Mouse (Mus musculus): ENCODE results near the gene Fndc1. TPM values are rescaled to one million over a fixed set of nuclear protein-coding genes. Genes with fewer than 3 reads are reported as not detected.
A peak's percentile ranks its signal among the peaks of the same experiment; 100 is the strongest.

The Fndc1 gene
- polyA plus RNA-seq, 1 experiment from 2014 or later = 0.55 TPM

DNA sequence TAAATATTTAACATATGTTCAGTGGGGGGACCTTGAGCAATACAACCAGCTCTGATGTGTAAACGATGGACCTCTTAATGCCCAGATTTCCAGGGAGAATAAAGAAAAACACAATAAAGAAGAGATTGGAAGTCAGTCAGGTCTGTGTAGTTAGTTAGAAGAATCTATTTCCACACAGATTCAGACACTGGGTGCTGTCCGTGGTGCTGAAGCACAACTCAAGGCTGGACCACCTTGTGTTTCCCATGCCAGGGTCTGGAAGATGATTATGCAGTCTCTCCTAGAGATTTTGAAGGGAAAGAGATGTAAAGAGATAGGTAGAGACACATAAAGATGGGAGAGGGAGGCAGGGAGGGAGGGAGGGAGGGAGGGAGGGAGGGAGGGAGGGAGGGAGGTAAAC, 86.1 kb downstream of the Fndc1 start:
- no peak overlapping the region for H3K27ac ChIP-seq
- H3K4me1 ChIP-seq = no peaks in the 10 kb centered on the region
- no peak overlapping the region for H3K4me3 ChIP-seq
- H3K36me3 ChIP-seq = no peaks in the 10 kb centered on the region
- H3K27me3 ChIP-seq (ENCODE audit: low read depth, poor library complexity, severe bottlenecking) = no peaks in the 10 kb centered on the region
- DNase-seq (ENCODE audit: low spot score) = peak; percentile 86
- no peaks in the 10 kb centered on the region for H3K9me3 ChIP-seq (replicated peaks)
- WGBS = 29% methylated on average over 2 of the region's 2 CpGs

DNA sequence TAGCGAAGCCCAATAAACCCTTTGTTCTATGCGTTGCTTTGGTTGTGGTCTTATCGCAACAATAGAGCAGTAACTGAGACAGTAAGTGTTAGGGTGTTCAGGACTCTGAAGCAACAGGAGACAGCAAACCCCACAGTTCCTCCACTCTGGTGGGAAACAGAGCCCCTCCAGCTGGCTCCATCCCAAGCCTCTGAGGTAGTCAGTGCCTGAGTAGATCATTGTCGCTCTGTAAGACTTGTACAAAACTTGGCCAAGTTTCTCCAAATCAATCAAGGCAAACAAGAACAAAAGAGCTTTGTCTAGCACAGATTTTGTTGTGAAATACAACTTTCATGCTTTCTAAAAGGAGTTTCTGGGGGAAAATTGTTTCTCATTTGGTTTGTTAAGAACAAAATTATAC, 104.1 kb downstream of the Fndc1 start:
- 91% methylated on average over 4 of the region's 4 CpGs for WGBS
- no peak overlapping the region for H3K27ac ChIP-seq

DNA sequence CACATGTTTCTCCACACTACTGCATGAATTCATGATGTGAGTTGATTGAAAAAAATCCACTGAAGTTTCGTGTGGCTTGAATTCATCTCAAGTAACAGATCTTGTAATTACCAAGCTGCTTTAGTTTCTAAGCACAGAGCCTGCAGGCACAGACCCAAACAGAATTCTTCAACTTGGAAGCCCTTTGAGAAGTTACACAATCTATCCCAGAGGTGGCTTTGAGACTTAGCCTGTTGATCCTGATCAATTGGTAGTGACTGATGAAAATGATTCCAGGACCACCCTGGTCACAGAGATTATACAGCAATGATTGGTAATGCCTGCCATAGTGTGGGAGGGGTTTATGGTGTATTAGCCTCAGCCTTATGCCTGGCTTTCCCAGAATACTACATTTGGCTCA, 108.2 kb downstream of the Fndc1 start:
- no peak for DNase-seq (ENCODE audit: low spot score)
- Histone ChIP-seq H3K4me3 (no peak overlapping the region), H3K27me3 (ENCODE audit: low read depth, poor library complexity, severe bottlenecking) (no peaks in the 10 kb centered on the region), H3K4me1 (no peaks in the 10 kb centered on the region), H3K9me3 (replicated peaks) (no peaks in the 10 kb centered on the region), H3K36me3 (no peaks in the 10 kb centered on the region), H3K27ac (no peak overlapping the region)
- WGBS = 82% methylated on average over 1 of the region's 1 CpGs

More for the DNA sequence above, 104.1 kb downstream of the Fndc1 start:
- Histone ChIP-seq H3K4me1 (0 out of 2 replicates have a peak, but pooled peaks cover 6% of the 10 kb centered on the region), H3K27me3 (ENCODE audit: low read depth, poor library complexity, severe bottlenecking) (no peaks in the 10 kb centered on the region), H3K9me3 (replicated peaks) (no peaks in the 10 kb centered on the region), H3K4me3 (no peak overlapping the region), H3K36me3 (no peaks in the 10 kb centered on the region)
- DNase-seq (ENCODE audit: low spot score) = no peak

DNA sequence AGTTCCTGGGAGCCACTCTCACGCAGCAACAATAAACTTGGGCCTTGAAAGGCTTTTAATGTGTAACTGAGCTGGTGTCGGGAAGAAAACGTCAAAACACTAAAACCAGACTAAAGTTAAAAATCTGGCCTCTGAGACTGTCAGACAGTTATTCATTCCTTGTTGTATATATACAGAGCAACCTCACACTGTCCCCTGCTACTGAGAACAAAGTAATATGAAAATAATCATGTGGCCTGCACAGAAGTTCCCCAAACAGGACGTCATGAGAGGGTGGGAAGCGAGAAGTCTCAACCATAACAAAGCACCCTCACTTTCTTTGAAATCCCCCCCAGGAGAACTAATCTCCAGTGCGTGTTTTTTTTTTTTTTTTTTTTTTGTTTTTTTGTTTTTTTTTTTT, 109.2 kb downstream of the Fndc1 start:
- no peak for DNase-seq (ENCODE audit: low spot score)
- no peaks in the 10 kb centered on the region for H3K36me3 ChIP-seq
- no peak overlapping the region for H3K27ac ChIP-seq
- H3K27me3 ChIP-seq (ENCODE audit: low read depth, poor library complexity, severe bottlenecking) = no peaks in the 10 kb centered on the region
- no peaks in the 10 kb centered on the region for H3K4me1 ChIP-seq
- H3K4me3 ChIP-seq = no peak overlapping the region
- WGBS = 85% methylated on average over 6 of the region's 6 CpGs
- H3K9me3 ChIP-seq (replicated peaks) = no peaks in the 10 kb centered on the region

DNA sequence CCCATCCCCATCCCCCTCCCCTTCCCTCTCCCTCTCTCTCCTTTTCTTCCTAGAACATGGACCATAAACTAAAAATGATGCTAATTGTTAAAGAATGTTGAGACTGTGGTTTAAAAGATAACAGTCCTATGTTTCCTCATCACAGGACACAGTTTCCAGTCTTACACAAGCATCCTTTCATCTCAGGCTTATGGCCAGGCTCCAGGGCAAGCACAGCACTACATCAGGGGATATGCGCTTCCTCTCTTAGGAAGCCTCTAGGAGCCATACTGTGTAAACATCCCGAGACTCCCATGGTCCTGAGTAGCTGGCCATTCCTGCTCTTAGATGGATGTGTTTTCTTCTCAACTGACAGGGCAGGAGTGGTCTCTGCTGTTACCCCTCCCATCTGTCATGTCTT, 114.1 kb downstream of the Fndc1 start:
- H3K27me3 ChIP-seq (ENCODE audit: low read depth, poor library complexity, severe bottlenecking) = no peaks in the 10 kb centered on the region
- no peaks in the 10 kb centered on the region for H3K36me3 ChIP-seq
- DNase-seq (ENCODE audit: low spot score) = no peak
- no peaks in the 10 kb centered on the region for H3K9me3 ChIP-seq (replicated peaks)
- H3K4me1 ChIP-seq = no peaks in the 10 kb centered on the region
- no peak overlapping the region for H3K27ac ChIP-seq
- WGBS = 75% methylated on average over 2 of the region's 2 CpGs
- no peak overlapping the region for H3K4me3 ChIP-seq

DNA sequence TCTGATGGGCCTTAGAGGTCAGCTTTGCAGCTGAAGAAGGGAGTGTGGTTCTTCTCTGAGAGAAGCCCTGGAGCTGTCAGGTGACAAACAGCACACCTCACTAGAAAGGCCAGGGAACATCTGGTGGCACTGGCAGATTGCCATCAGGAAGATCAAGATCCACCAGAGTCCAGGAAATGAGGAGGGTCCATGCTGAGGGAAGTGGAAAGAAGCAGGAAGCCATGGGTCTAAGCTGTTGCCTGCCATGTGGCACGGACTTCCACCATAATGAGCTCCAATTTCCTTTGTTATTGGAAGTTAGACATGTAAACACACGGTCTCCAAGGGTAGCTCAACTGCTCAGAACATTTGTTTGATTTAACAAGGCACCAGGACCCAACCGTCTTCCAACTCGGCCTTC, 120.0 kb downstream of the Fndc1 start:
- no peak for DNase-seq (ENCODE audit: low spot score)
- H3K27ac ChIP-seq = no peak overlapping the region
- WGBS = 73% methylated on average over 4 of the region's 4 CpGs
- no peaks in the 10 kb centered on the region for H3K27me3 ChIP-seq (ENCODE audit: low read depth, poor library complexity, severe bottlenecking)
- H3K4me1 ChIP-seq = no peaks in the 10 kb centered on the region
- no peaks in the 10 kb centered on the region for H3K36me3 ChIP-seq
- H3K9me3 ChIP-seq (replicated peaks) = 0 out of 2 replicates have a peak, but pooled peaks cover 1% of the 10 kb centered on the region
- no peak overlapping the region for H3K4me3 ChIP-seq

GRCm38 (mm10) chr17:7690271-7690670, 136.8 kb downstream of the Fndc1 start:
- Histone ChIP-seq H3K4me3 (no peak overlapping the region), H3K36me3 (no peaks in the 10 kb centered on the region), H3K27me3 (ENCODE audit: low read depth, poor library complexity, severe bottlenecking) (no peaks in the 10 kb centered on the region), H3K9me3 (replicated peaks) (no peaks in the 10 kb centered on the region), H3K4me1 (no peaks in the 10 kb centered on the region), H3K27ac (no peak overlapping the region)
- WGBS = 89% methylated on average over 4 of the region's 4 CpGs
- DNase-seq (ENCODE audit: low spot score) = no peak

Small RNA genes lying within 50 kb of the gene (microRNA-seq; reads per million reads assigned to microRNA genes)
- not detected for gene Gm25872

Other genes starting within 250 kb of the Fndc1 start
- gene Tagap, start 98.7 kb upstream of the Fndc1 start, polyA plus RNA-seq (2016; fragmentation: Nextera tagmentation; extraction: Ambion mirVana) = 0.19 and 0.26 TPM in 2 replicates
- 48.8 and 53.0 TPM in 2 replicates for gene Rsph3a, start 118.3 kb upstream of the Fndc1 start, polyA plus RNA-seq (2016; fragmentation: Nextera tagmentation; extraction: Ambion mirVana)

All from limb, embryonic 10.5 days (tissue).